Mouse (Mus musculus): ENCODE measurements at regions not wholly inside any gene's neighbourhood (a gene's known extent, or its start where the extent isn't known, plus 50 kb on each side); places are given as distances from the start of the nearest gene placed in this dataset.

- TF ChIP-seq CTCF (IDR thresholded peaks at IDR 0.05; ENCODE audit: borderline replicate concordance, insufficient read depth, low read depth, low read length) = no peak
- no peak for TF ChIP-seq POLR2A (IDR thresholded peaks at IDR 0.05; ENCODE audit: borderline replicate concordance, insufficient read depth, low read length)
Measured at GRCm38 (mm10) chr17:47151557-47152278, 141.4 kb upstream of the Ubr2 start.
